Mouse (Mus musculus): ENCODE measurements at regions not wholly inside any gene's neighbourhood (a gene's known extent, or its start where the extent isn't known, plus 50 kb on each side); places are given as distances from the start of the nearest gene placed in this dataset.

- DNase-seq (ENCODE audit: low read depth, low spot score) = peak; percentile 56
These were observed 52.5 kb upstream of the Plcb4 start for GRCm38 (mm10) chr2:135606306-135606705.

All from 3T3-L1 (cell line).